20 mouse cellular contexts compared by ENCODE assay signal in genomic region chr11:79299719-79300431, GRCm38 (mm10). TPM values are rescaled to one million over a fixed set of nuclear protein-coding genes. Genes with fewer than 3 reads are reported as not detected.
DNase-seq lines count a peak whose midpoint lies in the region; ATAC-seq and TF ChIP-seq lines count a peak whose summit lies in the region.
"Had no signal": no experiment of that assay in that cellular context is flagged by ENCODE, and none has a peak within 500 bp of the region (broad histone marks: within the 10 kb centered on the region; RNA-seq: fewer than 3 reads in every experiment).

No protein-coding gene starts in this region.

- no peaks in the 10 kb centered on the region for H3K4me1 ChIP-seq in intestine, postnatal 0 days (replicated peaks; ENCODE audit: control insufficient read depth, insufficient read depth, low read length)
- no peaks in the 10 kb centered on the region for H3K4me1 ChIP-seq in intestine, embryonic 16.5 days (ENCODE audit: control insufficient read depth, insufficient read depth, low read length)
- no peaks in the 10 kb centered on the region for H3K4me1 ChIP-seq in lung, embryonic 16.5 days (replicated peaks; ENCODE audit: control insufficient read depth, insufficient read depth, low read length)
- H3K4me1 ChIP-seq in cortical plate, adult 2 months (ENCODE audit: control insufficient read depth, insufficient read depth, low read length) = no peaks in the 10 kb centered on the region
- H3K4me1 ChIP-seq: embryonic facial prominence, embryonic 13.5 days; heart, embryonic 15.5 days; limb, embryonic 13.5 days had no signal

- no peak for TF ChIP-seq POLR2A in cortical plate, adult 2 months (IDR thresholded peaks at IDR 0.05; ENCODE audit: extremely low read depth, insufficient read depth, low read length)

- H3K4me3 ChIP-seq in intestine, postnatal 0 days (ENCODE audit: low read depth, low read length) = no peak overlapping the region
- H3K4me3 ChIP-seq in intestine, embryonic 16.5 days (ENCODE audit: low read length) = no peak overlapping the region
- no peak overlapping the region for H3K4me3 ChIP-seq in lung, embryonic 16.5 days (ENCODE audit: low read length)
- H3K4me3 ChIP-seq in cortical plate, adult 2 months (ENCODE audit: insufficient read depth, low read length) = no peak overlapping the region
- H3K4me3 ChIP-seq: embryonic facial prominence, embryonic 13.5 days; heart, embryonic 15.5 days; limb, embryonic 13.5 days; myocyte had no signal

- H3K36me3 ChIP-seq in intestine, postnatal 0 days (ENCODE audit: control insufficient read depth, insufficient read depth) = no peaks in the 10 kb centered on the region
- no peaks in the 10 kb centered on the region for H3K36me3 ChIP-seq in intestine, embryonic 16.5 days (ENCODE audit: control insufficient read depth, insufficient read depth, low read length)
- H3K36me3 ChIP-seq in lung, embryonic 16.5 days (ENCODE audit: control insufficient read depth, insufficient read depth, low read length) = no peaks in the 10 kb centered on the region
- H3K36me3 ChIP-seq: embryonic facial prominence, embryonic 13.5 days; heart, embryonic 15.5 days; limb, embryonic 13.5 days had no signal

- H3K9ac ChIP-seq in intestine, postnatal 0 days (ENCODE audit: low read depth, low read length) = no peak overlapping the region
- no peak overlapping the region for H3K9ac ChIP-seq in intestine, embryonic 16.5 days (ENCODE audit: low read depth, low read length)
- H3K9ac ChIP-seq in lung, embryonic 16.5 days (ENCODE audit: low read length) = no peak overlapping the region
- H3K9ac ChIP-seq: embryonic facial prominence, embryonic 13.5 days; heart, embryonic 15.5 days; limb, embryonic 13.5 days; liver, embryonic 14.5 days had no signal

- TF ChIP-seq CTCF in intestine, postnatal 0 days (IDR thresholded peaks at IDR 0.05; ENCODE audit: low read depth) = peak; percentile 60
- TF ChIP-seq CTCF in cortical plate, adult 2 months (IDR thresholded peaks at IDR 0.05; ENCODE audit: extremely low read depth, insufficient read depth, low read length) = peak; percentile 23; the same call in 1 of the 2 replicates

- H3K4me2 ChIP-seq in intestine, postnatal 0 days (replicated peaks; ENCODE audit: low read depth) = no peak overlapping the region
- no peak overlapping the region for H3K4me2 ChIP-seq in intestine, embryonic 16.5 days (ENCODE audit: low read depth, low read length)
- H3K4me2 ChIP-seq in lung, embryonic 16.5 days (ENCODE audit: low read depth, low read length) = no peak overlapping the region
- H3K4me2 ChIP-seq: embryonic facial prominence, embryonic 13.5 days; heart, embryonic 15.5 days; limb, embryonic 13.5 days had no signal

- 76% methylated on average over 9 of the region's 9 CpGs for WGBS in intestine, postnatal 0 days
- 74% methylated on average over 9 of the region's 9 CpGs for WGBS in intestine, embryonic 16.5 days
- 77% methylated on average over 9 of the region's 9 CpGs for WGBS in lung, embryonic 16.5 days

- DNase-seq in embryo, embryonic 10 days (ENCODE audit: low spot score) = peak; percentile 22
- DNase-seq in embryo, embryonic 9.5 days (ENCODE audit: extremely low spot score) = no peak
- DNase-seq in lung, postnatal 4 days = no peak
- DNase-seq in urinary bladder, adult 18-20 months (ENCODE audit: low spot score in 2 of 2) = no peak
- DNase-seq: cerebellum, adult 2 months; heart, adult 11 months; kidney, adult 2 months; kidney, postnatal 36 days; midbrain, embryonic 14.5 days; thymus, postnatal 25 days had no signal

- H3K27ac ChIP-seq in intestine, postnatal 0 days (ENCODE audit: low read depth, low read length) = no peak overlapping the region
- no peak overlapping the region for H3K27ac ChIP-seq in intestine, embryonic 16.5 days (ENCODE audit: low read length)
- no peak overlapping the region for H3K27ac ChIP-seq in lung, embryonic 16.5 days (ENCODE audit: low read length)
- no peak overlapping the region for H3K27ac ChIP-seq in cortical plate, adult 2 months (ENCODE audit: insufficient read depth, low read length)
- H3K27ac ChIP-seq: embryonic facial prominence, embryonic 13.5 days; heart, embryonic 15.5 days; limb, embryonic 13.5 days; liver, embryonic 14.5 days had no signal

- H3K9me3 ChIP-seq in intestine, postnatal 0 days (ENCODE audit: control insufficient read depth) = no peaks in the 10 kb centered on the region
- H3K9me3 ChIP-seq in intestine, embryonic 16.5 days (ENCODE audit: control insufficient read depth, low read length) = no peaks in the 10 kb centered on the region
- no peaks in the 10 kb centered on the region for H3K9me3 ChIP-seq in lung, embryonic 16.5 days (ENCODE audit: control insufficient read depth, low read length)
- H3K9me3 ChIP-seq: embryonic facial prominence, embryonic 13.5 days; heart, embryonic 15.5 days; limb, embryonic 13.5 days had no signal

- ATAC-seq in intestine, postnatal 0 days = no peak
- no peak for ATAC-seq in intestine, embryonic 16.5 days
- 0 out of 2 replicates have a peak, but pooled peaks have one; percentile 36 for ATAC-seq in lung, embryonic 16.5 days (ENCODE audit: low read depth)
- ATAC-seq: forebrain, embryonic 16.5 days had no signal

- no peaks in the 10 kb centered on the region for H3K27me3 ChIP-seq in intestine, postnatal 0 days (replicated peaks; ENCODE audit: control insufficient read depth, insufficient read depth, low read length)
- no peaks in the 10 kb centered on the region for H3K27me3 ChIP-seq in intestine, embryonic 16.5 days (replicated peaks; ENCODE audit: control insufficient read depth, insufficient read depth, low read length)
- no peaks in the 10 kb centered on the region for H3K27me3 ChIP-seq in lung, embryonic 16.5 days (ENCODE audit: control insufficient read depth, insufficient read depth, low read depth, low read length)
- H3K27me3 ChIP-seq: embryonic facial prominence, embryonic 13.5 days; heart, embryonic 15.5 days; limb, embryonic 13.5 days had no signal

RNA-seq across cellular contexts. Expression of gene Gm9964, which starts 3.2 kb away (rescaled TPM):
- not detected in 2 replicates for polyA plus RNA-seq in intestine, postnatal 0 days (2015; fragmentation: Nextera tagmentation; extraction: Ambion mirVana)
- not detected in 2 replicates for polyA plus RNA-seq in intestine, embryonic 16.5 days (2015; fragmentation: Nextera tagmentation; extraction: Ambion mirVana)
- polyA plus RNA-seq in lung, embryonic 16.5 days (2015; fragmentation: Nextera tagmentation; extraction: Ambion mirVana) = not detected in 2 replicates
- polyA plus RNA-seq in cortical plate, adult 2 months (2012; rRNA removed) = not detected in 2 replicates
- polyA plus RNA-seq: cerebellum, adult 2 months; embryonic facial prominence, embryonic 13.5 days; forebrain, embryonic 16.5 days; heart, embryonic 15.5 days; kidney, adult 2 months; limb, embryonic 13.5 days; liver, embryonic 14.5 days; midbrain, embryonic 14.5 days; myocyte had no signal

RNA-seq across cellular contexts. Expression of gene Nf1, which starts 39.6 kb away (rescaled TPM):
- polyA plus RNA-seq in intestine, postnatal 0 days (2015; fragmentation: Nextera tagmentation; extraction: Ambion mirVana) = 6.3 and 8.3 TPM in 2 replicates
- 3.0 and 3.7 TPM in 2 replicates for polyA plus RNA-seq in intestine, embryonic 16.5 days (2015; fragmentation: Nextera tagmentation; extraction: Ambion mirVana)
- polyA plus RNA-seq in lung, embryonic 16.5 days (2015; fragmentation: Nextera tagmentation; extraction: Ambion mirVana) = 5.8 and 8.2 TPM in 2 replicates
- polyA plus RNA-seq in cortical plate, adult 2 months (2012; rRNA removed) = 33.8 and 34.2 TPM in 2 replicates

RNA-seq across cellular contexts. Expression of gene Wsb1, which starts 45.4 kb away (rescaled TPM):
- 64.7 and 70.5 TPM in 2 replicates for polyA plus RNA-seq in intestine, postnatal 0 days (2015; fragmentation: Nextera tagmentation; extraction: Ambion mirVana)
- polyA plus RNA-seq in intestine, embryonic 16.5 days (2015; fragmentation: Nextera tagmentation; extraction: Ambion mirVana) = 149 and 158 TPM in 2 replicates
- polyA plus RNA-seq in lung, embryonic 16.5 days (2015; fragmentation: Nextera tagmentation; extraction: Ambion mirVana) = 208 and 222 TPM in 2 replicates
- polyA plus RNA-seq in cortical plate, adult 2 months (2012; rRNA removed) = 181 and 213 TPM in 2 replicates
